Mouse (Mus musculus): ENCODE results near the gene Eya3.

DNA sequence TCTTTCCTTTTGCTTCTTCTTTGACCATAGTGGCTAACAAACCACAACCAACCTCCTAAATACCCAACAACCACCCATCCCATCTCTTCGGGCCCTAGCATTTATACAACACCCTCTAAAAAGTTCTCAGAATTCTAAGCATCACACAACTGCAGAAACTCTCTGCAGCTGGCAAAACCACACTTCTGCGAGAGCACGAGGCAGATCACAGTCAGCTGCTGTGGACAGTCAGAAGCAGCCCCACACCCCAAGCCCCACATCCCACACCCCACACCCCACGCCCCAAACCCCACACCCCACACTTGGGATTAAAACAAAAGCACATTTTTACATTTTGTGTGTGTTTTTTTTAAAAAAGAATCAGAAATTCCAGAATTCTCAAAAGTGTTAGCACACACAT is 35.3 kb upstream of the Eya3 start:
- TF ChIP-seq POLR2A (IDR thresholded peaks at IDR 0.05; ENCODE audit: insufficient read depth, low read length) = no peak
- no peak for TF ChIP-seq CTCF (IDR thresholded peaks at IDR 0.05; ENCODE audit: low read depth, low read length)
